Mouse (Mus musculus) brain, adult 2 months (tissue): ENCODE results near the gene Dnmt1.

Experiments
- DNase-seq: peaks from one replicate; pipeline ENCODE4 v3.0.0; 2011; ENCODE audit warnings: low read depth, low spot score

Gene Dnmt1

DNA sequence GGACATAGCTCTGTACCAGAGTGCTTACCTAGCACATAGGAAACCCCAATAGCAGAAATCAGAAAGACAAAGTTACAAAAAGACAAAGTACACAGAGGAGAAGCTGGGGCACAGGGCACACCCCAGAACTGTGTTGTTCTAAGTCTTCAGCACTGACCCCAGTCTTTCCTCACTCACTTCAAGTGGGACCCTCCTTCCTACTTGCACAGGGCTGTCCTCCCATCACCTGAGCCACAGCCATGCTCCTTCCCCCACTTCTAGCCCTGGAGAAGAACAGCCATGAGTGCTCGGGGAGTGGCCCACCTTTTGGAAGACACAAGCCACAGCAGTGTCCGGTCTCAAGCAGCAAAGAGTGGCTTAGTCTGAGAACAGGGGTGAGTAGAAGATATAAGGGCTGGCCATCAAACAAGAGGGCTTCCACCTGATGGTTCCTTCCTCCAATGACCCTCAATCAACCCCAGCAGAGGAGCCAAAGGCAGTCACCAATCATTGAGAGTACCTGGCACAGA lies at the start of gene Dnmt1:
Gene Dnmt1, minus strand, starts transcription at position 459 of the 509 bp plus-strand sequence.
- no peak for DNase-seq

DNA sequence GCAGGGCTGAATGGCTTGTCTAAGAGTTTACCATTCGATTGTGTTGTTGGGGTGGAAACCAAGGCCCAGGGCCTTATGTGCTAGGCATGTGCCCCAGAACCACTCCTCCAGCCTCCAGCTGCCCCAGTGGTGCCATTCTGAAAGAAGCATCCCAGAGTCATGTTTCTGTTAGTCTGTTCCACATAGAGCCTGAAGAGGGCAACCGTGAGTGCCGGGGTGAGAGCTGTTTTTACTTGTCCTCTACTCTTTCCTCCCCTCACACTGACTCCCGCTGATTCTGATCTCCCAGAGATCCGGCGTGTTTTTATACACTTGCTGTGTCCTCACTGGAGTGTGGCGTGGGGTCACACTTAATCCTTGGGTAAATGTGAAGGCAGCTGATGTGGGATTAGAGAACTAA lies 48.3 kb upstream of the Dnmt1 start:
- DNase-seq, result no peak

DNA sequence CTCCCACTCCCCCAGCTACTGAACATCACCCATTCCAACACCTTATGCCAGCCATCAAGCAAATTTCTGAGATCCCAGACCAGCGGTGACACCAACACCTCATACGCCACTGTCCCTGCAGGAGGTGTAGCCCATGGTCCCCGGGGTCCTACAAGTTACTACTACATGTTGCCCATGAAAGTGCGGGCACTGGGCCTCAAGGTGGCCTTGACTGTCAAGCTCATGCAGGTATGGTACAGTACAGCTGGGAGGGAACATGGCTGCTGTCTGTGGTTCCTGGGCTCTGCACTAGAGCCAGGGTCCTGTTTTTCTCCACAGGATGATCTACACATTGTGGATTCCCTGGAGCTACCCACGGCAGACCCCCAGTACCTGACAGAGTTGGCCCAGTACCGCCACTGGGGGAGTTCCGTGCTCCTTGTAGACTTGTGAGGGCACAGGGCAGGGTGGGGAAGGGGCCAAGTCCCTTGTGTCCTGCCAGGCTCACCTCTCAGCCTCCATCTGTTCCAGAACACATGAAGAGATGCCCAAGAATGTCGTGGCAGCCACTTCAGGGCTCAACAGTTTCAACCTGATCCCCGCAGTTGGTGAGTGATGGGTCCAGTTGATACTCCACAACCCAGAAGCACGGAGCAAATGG lies 47.7 kb upstream of the Dnmt1 start:
- DNase-seq, result no peak

DNA sequence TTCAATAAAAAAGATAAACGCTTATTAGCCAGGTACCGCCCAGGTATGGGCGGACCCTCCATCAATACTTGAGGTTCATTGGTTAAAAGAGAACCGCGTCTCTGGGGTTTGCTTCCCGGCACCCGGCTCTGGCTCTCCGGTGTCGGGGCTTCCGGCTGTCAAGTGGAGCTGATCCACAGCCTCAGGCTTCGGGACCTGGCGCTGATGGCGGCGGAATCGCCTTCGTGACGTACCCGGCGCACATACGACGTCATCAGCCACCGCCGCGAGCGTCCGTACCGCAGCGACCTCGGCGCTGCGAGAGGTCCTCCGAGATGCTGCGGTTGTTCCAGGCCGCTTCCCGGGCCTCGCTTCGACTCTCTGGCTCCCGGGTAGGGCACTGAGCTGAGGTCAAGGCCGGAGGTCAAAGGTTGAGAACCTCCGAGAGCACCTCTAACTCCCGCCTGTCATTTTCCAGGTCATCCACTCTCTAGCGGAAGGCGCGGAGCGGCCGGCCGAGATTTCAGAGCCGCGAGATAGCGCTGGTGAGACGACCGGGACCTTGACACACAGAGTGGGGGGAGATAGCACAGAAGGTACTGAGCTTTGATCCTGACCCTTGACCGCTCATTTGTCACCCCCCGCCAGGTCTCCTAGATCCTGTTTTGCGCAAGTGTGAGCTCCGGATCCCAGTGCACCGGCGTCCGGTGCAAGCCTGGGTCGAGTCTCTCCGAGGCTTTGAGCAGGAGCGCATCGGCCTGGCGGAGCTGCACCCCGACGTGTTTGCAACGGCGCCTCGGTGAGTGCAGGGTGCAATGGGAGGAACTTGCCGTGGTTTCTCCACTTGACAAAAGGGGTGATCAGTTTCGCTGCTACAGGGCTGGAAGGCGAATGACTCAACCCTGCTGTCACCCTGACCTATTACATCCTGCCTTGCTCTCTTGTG lies 43.2 kb upstream of the Dnmt1 start, which contains the start of gene Mrpl4:
Gene Mrpl4, plus strand, starts transcription at position 112 of the 925 bp plus-strand sequence.
- DNase-seq, result peak; percentile 97

DNA sequence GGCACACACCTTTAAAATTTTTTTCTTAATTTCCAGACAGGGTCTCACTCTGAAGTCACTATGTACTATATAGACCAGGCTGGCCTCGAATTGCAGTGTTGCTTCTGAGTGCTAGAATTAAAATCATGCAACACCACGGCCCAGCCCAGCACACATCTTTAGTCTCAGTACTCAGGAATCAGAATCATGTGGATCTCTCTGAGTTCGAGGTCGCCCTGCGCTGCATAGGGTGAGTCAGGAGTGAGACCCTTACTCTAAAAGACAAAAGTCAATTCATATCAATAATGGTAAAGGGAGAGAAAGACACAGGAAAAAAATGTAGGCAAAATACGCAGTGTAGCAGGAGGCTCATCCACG lies 42.6 kb upstream of the Dnmt1 start:
- no peak for DNase-seq

DNA sequence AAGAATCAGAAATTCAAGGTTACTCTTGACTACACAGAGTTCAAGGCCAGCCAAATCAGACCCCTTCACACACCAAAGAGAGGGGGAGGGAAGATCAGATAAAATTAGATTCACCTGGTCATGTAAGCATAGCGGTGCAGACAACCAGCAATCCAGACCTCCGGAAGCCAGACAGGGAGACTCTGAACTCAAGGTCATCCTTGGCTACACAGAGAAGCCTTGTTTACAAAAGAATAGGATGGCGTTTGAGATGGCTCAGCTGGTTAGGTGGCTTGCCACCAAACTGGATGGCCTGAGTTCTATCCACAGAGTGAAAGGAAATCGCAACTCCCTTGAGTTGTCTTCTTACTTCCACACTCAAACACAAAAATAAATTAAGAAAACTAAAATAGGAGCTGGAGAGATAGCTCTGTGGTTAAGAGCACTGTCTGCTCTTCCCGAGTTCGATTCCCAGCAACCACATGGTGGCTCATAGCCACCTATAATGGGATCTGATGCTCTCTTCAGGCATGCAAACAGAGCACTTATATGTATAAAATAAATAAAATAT lies 42.0 kb upstream of the Dnmt1 start:
- DNase-seq, result no peak

DNA sequence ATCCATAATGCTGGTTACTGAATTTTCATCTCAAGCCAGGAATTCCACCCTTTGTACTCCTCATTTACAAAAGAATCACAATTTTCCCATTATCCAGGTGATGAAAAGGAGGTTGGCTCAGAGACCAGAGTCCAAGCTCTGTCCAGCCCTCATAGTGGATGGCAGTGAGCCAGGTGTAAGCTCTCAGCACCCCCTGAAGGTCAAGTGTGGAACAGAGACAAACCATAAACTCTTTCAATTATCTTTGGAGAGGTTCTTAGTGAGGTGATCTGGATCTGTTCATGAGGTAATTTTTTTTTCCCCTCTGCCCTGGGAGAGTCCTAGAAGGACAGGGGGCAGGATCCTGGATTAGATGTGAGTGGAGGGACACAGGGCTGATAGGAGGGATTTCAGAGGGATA lies 41.1 kb upstream of the Dnmt1 start:
- peak; percentile 33 for DNase-seq

DNA sequence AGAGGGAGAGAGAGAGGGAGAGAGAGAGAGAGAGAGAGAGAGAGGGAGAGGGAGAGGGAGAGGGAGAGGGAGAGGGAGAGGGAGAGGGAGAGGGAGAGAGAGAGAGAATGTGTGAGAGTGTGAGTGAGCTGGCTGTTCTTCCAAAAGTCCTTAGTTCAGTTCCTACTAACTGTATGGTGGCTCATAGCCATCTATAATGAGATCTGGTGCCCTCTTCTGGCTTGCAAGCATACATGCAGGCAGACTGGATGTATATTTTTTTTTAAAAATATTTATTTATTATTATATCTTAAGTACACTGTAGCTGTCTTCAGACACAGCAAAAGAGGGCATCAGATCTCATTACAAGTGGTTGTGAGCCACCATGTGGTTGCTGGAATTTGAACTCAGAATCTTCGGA lies 38.6 kb upstream of the Dnmt1 start:
- peak; percentile 29 for DNase-seq

DNA sequence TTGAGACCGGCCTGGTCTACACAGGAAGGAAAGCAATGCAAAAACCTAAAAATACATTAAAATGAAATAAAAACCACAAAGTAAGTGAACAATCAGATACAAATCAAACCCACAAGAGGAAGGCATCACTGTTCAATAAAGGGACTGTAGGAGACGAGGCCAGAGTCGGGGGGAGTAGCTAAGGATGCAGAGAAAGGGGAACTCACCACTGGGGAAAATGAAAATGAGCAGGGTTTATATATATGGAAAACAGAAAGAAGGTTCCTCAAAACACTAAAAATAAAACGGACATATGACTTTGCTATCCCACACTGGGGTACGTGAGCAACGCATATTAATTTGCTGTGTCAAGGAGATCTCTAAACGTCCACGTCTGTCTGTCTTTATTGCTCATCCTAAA lies 37.4 kb upstream of the Dnmt1 start:
- no peak for DNase-seq

DNA sequence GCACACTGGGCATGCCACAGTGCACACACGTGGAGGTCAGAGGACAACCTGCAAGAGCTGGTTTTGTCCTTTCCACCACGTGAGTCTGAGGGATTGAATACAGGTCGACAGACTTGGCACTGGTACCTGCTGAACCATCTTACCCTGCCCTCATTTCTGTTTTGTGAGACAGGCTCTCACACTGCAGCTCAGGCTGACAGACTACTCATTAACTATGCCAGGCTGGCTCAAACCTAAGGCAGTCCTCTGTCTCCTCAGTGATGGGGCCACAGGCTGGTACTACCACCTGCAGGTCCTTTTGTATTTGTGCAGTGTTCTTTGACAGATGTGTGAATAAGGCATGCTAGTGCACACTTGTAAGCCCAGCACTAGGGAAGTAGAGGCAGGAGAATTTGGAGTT lies 35.4 kb upstream of the Dnmt1 start:
- DNase-seq, result no peak

DNA sequence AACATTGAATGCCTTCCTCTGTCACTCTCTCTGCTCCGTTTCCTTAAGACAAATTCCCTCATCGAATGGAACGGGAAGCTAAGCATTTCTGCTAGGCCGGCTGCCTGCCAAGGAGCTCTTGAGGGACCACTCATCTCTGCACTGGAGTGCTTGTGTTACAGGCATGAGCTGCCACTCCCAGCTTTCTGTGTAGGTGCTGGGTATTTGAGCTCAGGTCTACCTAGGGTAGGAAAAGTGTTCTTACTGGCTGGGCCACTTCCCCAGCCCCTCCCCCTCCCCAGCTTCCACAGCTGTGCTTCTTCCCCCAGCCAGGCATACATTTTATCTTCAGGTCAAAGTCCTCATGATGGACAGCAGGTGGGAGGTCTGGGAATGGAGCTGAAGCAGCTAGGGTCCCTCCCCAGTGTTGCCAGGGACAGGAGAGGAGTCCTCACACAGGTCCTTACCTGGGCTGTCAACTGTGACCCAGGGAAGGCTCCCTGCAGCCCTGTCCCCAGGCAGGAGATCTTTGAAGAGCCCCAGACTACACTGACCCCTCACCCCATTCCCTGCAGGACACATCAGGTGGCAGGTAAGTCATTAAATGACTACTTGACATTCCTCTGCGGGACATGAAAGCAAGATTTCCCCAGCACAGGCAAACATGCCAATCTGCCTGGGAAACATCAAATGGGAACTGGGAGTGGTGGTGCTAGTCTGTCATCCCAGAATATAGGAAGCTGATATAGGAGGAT lies 33.6 kb upstream of the Dnmt1 start:
- DNase-seq, result no peak

DNA sequence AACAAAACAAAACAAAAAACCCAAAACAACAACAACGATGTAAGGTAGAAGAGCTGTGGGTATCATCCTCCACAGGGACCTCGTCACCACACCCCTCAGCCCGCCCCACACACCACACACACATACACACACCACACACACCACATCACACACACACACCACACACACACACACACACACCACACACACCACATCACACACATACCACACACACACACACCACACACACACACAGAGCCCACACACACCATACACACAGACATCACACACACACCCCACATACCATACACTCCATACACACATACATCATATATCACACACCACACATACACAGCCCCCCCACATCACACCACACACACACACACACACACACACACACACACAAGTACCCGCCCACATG lies 31.9 kb upstream of the Dnmt1 start:
- no peak for DNase-seq

DNA sequence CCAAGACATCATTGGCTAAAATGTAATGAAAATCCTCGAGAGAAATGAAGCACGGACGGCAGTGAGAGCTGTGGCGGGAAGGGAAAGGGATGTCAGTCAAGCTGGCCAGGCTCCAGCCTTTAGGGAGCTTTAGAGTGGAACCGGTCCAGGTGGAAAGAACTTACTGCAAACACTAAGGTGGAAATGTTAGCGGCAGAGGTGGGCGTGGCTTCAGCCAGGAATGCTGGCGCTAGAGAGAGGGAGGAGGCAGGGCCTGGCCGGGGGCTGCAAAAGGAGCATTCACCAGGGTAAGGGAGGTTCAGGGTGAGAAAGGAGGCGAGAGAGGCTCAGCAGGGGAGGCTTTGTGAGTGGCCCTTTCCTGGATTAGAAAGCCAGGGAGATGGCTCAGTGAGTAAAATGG lies 31.2 kb upstream of the Dnmt1 start:
- DNase-seq, result no peak

DNA sequence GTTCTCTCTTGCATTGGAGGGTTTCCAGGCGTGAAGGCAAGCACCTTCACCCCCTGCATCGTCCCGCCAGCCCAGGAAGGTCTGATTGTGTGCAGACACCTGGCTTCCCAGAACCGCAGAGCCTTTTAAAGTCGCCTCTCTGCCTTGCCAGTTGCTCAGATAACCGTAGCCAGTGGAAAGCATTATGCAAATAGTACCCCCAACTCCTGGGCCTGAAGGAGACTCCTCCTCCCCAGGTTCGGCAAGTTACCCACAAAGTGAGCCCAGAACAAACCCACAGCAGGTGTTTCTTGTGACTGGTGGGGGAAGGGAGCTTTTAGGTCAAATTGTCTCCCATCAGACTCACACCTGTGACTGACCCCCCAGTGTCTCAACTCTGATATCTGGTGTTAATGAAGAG lies 28.3 kb upstream of the Dnmt1 start:
- no peak for DNase-seq

DNA sequence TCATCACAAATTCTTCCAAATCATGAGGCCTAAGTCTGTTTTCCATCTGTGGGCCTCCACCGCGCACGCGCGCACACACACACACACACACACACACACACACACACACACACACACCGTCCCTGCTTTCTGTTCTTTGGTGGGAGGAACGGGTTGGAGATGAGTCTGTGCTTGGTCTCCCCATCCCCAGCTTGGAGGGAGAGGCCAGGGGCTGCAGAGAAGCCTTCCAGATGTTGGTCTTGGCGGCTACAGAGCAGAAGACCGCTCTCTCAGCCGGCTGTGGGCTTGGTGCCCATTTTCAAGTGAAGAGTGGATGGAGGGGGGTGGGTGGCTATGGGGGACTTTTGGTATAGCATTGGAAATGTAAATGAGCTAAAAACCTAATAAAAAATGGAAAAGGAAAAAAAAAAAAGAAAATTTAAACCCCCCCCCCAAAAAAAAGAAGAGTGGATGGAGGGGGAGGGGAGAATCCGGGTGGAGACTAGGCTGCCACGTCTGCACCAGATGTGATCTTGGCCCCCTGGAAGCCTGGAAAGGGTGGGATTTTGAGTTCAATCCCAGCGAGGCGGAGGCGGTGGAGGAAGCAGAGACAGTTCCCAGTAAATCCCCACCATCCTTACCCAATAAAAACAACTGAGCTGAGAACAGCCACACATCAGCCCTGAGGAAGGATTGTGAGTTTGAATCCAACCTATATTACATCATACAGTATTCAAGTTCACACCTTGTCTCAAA lies 27.4 kb upstream of the Dnmt1 start:
- no peak for DNase-seq

DNA sequence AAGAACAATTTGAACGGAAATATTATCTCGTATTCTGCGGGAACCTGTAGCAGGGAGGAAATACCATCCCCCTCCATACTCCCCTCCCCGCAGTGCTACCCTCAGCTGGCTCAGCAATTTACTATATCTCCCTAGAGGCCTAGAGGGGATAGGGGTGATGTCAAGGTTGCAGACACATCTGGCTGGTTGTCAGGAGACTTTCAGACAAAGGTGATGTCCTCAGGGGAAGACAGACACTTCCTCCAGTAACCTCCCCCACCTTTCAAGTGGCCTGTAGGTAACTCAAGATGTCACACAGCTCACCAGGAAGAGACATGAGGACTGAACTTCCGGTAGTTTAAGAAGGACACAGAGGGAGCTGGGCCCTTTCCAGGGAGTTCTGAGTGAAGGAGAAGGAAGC lies 23.5 kb upstream of the Dnmt1 start:
- DNase-seq, result no peak

DNA sequence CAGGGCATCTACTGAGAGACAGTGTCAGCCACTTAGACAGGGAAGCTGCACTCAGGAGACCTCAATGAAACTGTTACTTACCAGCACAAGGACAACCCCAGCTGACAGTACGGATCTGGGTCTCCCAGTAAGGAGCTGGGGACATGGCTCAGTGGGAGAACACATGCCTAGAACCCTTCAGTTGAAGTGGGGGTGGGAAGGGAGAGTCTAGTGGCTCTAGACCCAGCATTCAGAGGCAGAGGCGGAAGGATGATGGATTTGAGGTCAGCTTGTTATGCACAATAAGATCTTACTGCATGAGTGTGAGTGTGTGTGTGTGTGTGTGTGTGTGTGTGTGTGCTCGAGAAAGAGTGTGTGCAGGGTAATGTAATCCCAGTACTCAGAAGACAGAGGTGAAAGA lies 22.5 kb upstream of the Dnmt1 start:
- DNase-seq, result no peak

DNA sequence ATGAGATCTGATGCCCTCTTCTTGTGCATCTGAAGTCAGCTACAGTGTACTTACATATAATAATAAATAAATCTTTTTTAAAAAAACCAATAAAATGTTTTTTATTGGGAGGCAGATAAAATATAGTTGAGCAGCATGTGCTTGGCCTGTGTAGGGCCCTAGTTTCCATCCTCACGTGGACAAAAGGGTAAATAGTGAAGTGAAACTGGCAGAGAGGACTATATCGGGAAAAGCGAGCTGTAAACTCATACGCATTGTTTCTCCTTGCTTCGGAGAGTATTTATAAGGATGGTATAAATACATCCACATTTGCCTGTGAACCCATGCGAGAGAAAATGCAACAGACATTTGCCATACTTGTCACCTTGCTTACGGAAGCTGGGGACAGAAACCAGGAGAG lies 20.1 kb upstream of the Dnmt1 start:
- no peak for DNase-seq

DNA sequence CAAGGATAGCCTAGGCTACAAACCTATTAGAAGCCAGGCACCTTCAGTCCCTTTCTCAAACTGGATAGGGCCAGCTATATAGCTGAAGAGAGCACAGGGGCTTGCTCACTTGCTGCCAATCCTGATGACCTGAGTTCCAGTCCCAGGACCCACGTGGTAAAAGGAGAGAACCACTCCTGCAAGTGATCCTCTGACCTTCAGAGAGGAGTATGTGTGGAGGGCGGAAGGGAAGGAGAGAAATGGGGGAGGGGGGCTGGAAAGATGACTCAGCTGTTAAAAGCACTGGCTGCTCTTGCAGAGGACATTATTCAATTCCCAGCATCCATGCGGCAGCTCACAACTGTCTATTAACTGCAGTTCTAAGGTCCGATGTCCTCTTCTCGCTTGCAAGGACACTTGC lies 19.5 kb upstream of the Dnmt1 start:
- no peak for DNase-seq

DNA sequence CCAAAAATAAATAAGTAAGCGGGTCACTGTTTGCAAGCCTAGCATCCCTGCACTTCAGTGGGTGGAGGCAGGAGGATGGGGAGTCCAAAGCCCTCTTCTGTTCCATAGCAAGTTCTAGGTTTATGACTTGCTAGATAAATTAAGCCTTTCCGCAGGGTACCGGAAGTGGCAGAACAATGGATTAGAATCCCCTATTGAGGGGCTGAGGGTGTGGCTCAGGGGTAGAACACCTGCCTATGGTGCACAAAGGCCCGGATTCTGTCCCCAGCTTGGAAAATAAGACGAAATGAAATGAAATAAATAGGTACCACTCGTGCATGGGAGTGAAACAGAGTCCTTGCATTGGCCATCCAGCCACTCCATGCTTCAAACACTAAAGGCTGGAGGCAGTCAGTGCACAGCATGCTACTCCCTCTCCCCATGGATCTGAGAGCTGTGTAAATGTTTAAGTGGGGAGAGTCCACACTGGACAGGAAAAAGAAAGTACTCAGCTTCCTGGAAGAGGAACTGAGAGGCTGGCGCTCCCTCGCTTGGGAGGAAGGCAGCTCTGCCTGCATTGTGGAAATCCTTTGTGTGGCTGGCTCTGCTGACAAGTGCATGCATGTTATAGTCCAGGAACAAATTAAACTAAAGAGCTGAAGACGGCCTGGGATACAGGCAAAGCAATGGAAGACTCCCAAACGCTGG lies 18.9 kb upstream of the Dnmt1 start:
- DNase-seq, result no peak
